Mouse (Mus musculus): ENCODE measurements at regions not wholly inside any gene's neighbourhood (a gene's known extent, or its start where the extent isn't known, plus 50 kb on each side); places are given as distances from the start of the nearest gene placed in this dataset.

GRCm38 (mm10) chr9:41791501-41792172, 332.5 kb downstream of the Sorl1 start:
- H3K4me2 ChIP-seq (replicated peaks), result no peak overlapping the region
- H3K36me3 ChIP-seq, result no peaks in the 10 kb centered on the region
- H3K27me3 ChIP-seq (replicated peaks), result no peaks in the 10 kb centered on the region
- H3K4me3 ChIP-seq (replicated peaks), result no peak overlapping the region
- H3K27ac ChIP-seq, result no peak overlapping the region
- H3K9ac ChIP-seq, result no peak overlapping the region
- no peaks in the 10 kb centered on the region for H3K4me1 ChIP-seq (replicated peaks)
- H3K9me3 ChIP-seq, result no peaks in the 10 kb centered on the region
- ATAC-seq, result no peak
- WGBS, result 86% methylated on average over 5 of the region's 5 CpGs

- ATAC-seq, result no peak
- Histone ChIP-seq H3K27ac (no peak overlapping the region), H3K4me3 (replicated peaks) (no peak overlapping the region), H3K36me3 (no peaks in the 10 kb centered on the region), H3K27me3 (replicated peaks) (no peaks in the 10 kb centered on the region), H3K9ac (no peak overlapping the region), H3K4me1 (replicated peaks) (no peaks in the 10 kb centered on the region), H3K4me2 (replicated peaks) (no peak overlapping the region), H3K9me3 (no peaks in the 10 kb centered on the region)
- WGBS, result 54% methylated on average over 3 of the region's 3 CpGs
These were observed 339.0 kb downstream of the Sorl1 start for GRCm38 (mm10) chr9:41785131-41785530.

DNA sequence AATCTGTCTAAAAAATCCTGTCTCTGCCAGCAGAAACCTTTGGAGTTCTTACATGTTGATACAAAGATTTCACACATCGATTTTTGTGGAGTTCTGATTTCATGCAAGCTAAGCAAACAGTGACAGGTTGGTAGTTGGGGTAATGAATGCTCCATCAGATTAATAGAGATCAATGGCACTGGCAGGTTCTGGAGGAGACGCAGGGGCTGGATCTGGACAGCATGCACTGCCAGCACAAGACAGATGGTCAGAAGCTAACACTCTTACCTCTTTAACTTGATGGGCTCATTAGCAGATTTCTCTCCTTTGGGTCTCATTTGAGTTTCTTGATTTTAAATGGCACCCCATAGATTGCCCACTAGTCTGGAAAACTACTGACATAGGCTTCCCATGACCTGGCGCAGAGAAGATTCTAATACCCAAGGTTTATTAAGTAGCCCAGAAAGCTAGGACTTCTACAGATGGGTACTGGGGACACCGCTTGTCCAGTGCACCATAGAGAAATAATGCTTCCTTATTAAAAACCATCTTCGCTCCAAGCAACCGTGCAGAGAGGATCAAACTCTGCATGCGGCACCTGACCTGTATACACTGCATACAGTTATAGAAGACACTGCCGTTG, 351.7 kb downstream of the Sorl1 start:
- Histone ChIP-seq H3K27ac (no peak overlapping the region), H3K36me3 (no peaks in the 10 kb centered on the region), H3K4me2 (replicated peaks) (no peak overlapping the region), H3K4me1 (replicated peaks) (no peaks in the 10 kb centered on the region), H3K9me3 (no peaks in the 10 kb centered on the region), H3K27me3 (replicated peaks) (no peaks in the 10 kb centered on the region), H3K4me3 (replicated peaks) (no peak overlapping the region), H3K9ac (no peak overlapping the region)
- no peak for ATAC-seq
- 90% methylated on average over 8 of the region's 8 CpGs for WGBS

DNA sequence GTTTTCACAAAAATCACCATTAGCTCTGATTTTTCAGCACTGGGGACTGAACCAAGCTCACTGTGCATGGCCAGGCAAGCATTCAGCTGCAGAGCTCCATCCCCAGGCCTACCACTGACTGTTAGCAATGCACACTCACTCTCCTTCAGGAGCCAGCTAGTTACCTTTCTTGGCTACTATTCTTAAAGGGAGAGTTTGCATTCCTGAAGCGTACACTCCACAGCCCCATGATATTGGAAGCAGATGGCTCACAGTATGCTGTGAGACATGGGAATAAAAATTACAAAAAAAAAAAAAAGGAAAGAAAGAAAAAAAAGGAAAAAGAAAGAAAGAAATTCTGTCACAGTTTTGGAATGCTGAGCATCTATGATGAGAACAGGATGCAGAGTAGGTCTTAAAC, 352.8 kb downstream of the Sorl1 start:
- Histone ChIP-seq H3K36me3 (no peaks in the 10 kb centered on the region), H3K4me2 (replicated peaks) (no peak overlapping the region), H3K9ac (no peak overlapping the region), H3K27ac (no peak overlapping the region), H3K4me3 (replicated peaks) (no peak overlapping the region), H3K9me3 (no peaks in the 10 kb centered on the region), H3K4me1 (replicated peaks) (no peaks in the 10 kb centered on the region), H3K27me3 (replicated peaks) (no peaks in the 10 kb centered on the region)
- ATAC-seq, result no peak
- 89% methylated on average over 1 of the region's 1 CpGs for WGBS

DNA sequence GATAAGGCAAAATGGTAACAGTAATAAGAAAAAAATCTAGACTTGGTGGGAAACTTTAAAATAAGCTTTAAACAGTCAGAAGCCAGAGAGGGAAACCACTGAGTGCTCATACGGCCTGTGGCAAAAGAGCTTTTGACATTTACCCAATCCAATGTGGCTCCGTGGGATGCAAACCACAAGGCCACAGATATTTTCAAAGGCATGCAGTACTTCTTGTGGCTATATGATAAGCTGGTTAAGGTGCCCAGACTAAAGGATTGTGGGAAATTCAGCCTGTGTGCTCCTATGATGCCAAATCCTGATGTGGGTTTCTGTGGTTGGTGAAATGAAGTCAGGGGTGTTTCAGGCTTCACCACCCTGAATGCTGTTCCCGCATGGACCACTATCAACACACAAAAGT, 355.8 kb downstream of the Sorl1 start:
- no peaks in the 10 kb centered on the region for H3K4me1 ChIP-seq (replicated peaks)
- H3K27me3 ChIP-seq (replicated peaks), result no peaks in the 10 kb centered on the region
- no peak overlapping the region for H3K27ac ChIP-seq
- no peak overlapping the region for H3K4me3 ChIP-seq (replicated peaks)
- H3K36me3 ChIP-seq, result no peaks in the 10 kb centered on the region
- no peak overlapping the region for H3K9ac ChIP-seq
- no peaks in the 10 kb centered on the region for H3K9me3 ChIP-seq
- no peak for ATAC-seq
- no peak overlapping the region for H3K4me2 ChIP-seq (replicated peaks)
- 86% methylated on average over 3 of the region's 3 CpGs for WGBS

DNA sequence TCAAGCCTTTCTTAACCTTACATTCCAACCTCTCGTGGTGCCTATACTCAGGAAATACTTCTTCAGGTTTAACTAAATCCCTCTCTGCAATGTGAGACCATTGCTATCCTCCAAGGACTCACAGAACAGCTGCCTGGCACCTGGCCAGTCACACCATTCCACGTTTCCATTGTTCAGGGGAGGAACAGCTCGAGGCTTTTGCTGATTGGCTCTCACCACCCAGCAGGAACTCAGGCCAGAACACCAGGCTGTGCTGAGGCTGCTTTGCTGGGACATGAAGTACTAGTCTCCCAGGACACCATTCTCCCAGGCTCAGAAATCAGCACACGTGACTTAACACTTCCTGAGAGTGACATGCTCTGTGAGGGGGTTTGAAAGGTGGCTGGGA, 357.6 kb downstream of the Sorl1 start:
- peak; percentile 83 for ATAC-seq
- H3K27ac ChIP-seq, result no peak overlapping the region
- WGBS, result 16% methylated on average over 4 of the region's 4 CpGs

GRCm38 (mm10) chr9:41765816-41766532, 358.1 kb downstream of the Sorl1 start:
- peak; percentile 43; the same call in 1 of the 2 replicates for ATAC-seq
- Histone ChIP-seq H3K9ac (no peak overlapping the region), H3K4me1 (replicated peaks) (no peaks in the 10 kb centered on the region), H3K4me2 (replicated peaks) (no peak overlapping the region), H3K9me3 (no peaks in the 10 kb centered on the region), H3K36me3 (no peaks in the 10 kb centered on the region), H3K27me3 (replicated peaks) (no peaks in the 10 kb centered on the region), H3K27ac (no peak overlapping the region), H3K4me3 (replicated peaks) (no peak overlapping the region)
- WGBS, result 74% methylated on average over 6 of the region's 6 CpGs

More for the DNA sequence above, 357.6 kb downstream of the Sorl1 start:
- no peak overlapping the region for H3K4me3 ChIP-seq (replicated peaks)
- H3K9ac ChIP-seq, result no peak overlapping the region
- H3K4me2 ChIP-seq (replicated peaks), result no peak overlapping the region
- no peaks in the 10 kb centered on the region for H3K4me1 ChIP-seq (replicated peaks)
- no peaks in the 10 kb centered on the region for H3K27me3 ChIP-seq (replicated peaks)
- H3K9me3 ChIP-seq, result no peaks in the 10 kb centered on the region
- H3K36me3 ChIP-seq, result no peaks in the 10 kb centered on the region

GRCm38 (mm10) chr9:41761050-41761576, 363.0 kb downstream of the Sorl1 start:
- no peak for ATAC-seq
- WGBS, result 43% methylated on average over 3 of the region's 3 CpGs
- no peak overlapping the region for H3K27ac ChIP-seq

DNA sequence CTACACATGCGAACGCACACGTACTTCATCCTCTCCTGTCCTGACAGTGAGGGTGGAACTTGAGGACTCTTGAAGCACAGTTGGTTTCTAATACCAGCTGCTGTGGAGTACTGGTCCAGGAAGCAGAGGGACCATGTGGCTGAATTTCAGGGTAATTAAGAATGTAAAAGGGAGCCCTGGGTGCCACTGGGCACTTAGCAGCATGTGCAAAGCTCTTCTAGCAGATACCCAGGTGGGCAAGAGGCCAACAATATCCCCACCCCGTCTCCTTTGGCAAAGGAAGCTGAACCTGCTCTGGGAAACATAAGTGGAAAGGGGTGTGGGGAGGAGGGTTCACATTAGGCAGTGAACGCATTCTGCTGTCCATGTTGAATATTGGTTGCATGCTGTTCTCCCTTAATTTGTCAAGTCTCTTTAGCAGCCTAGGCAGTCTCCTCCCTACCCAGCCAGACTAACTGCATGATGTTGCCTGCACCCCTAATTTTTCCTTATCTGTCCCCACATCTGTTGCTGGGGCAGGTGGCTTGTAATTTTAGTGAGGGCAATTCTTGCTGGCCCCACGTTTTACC, 369.6 kb downstream of the Sorl1 start:
- no peak for ATAC-seq

More at GRCm38 (mm10) chr9:41761050-41761576, 363.0 kb downstream of the Sorl1 start:
- H3K4me1 ChIP-seq (replicated peaks), result no peaks in the 10 kb centered on the region
- H3K4me2 ChIP-seq (replicated peaks), result no peak overlapping the region
- no peaks in the 10 kb centered on the region for H3K9me3 ChIP-seq
- H3K27me3 ChIP-seq (replicated peaks), result no peaks in the 10 kb centered on the region
- no peaks in the 10 kb centered on the region for H3K36me3 ChIP-seq
- H3K9ac ChIP-seq, result no peak overlapping the region
- H3K4me3 ChIP-seq (replicated peaks), result no peak overlapping the region

DNA sequence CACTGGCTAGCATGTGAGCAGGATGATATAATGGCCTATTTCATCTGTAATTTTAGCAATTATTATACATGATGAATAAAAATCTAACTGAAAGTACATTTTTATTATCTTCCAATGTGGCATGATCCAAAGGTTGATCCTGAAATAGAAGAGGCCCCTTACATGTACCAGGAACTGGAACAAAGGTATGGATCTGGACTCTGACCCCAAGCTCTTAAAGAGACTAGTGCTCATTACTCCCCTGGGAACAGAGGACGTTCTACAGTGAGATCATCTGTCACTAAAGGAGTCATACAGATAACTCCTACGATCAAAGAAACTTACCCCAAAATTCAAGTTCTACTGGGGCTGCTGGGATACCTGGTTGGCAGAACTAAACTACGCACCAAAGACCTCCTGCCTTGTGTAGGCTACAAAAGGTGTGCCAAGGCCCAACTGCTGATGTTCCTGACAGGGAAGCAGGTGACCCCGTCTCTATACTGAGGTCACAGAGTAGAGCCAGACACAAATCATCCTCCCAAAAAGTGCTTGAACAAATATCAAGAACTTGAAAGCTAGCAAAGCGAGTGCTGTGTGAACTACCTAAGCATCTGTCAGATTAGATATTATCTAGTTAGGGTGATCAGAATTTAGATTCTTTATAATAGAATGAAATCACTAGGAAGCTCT, 378.0 kb downstream of the Sorl1 start:
- Histone ChIP-seq H3K36me3 (no peaks in the 10 kb centered on the region), H3K4me2 (replicated peaks) (no peak overlapping the region), H3K27ac (no peak overlapping the region), H3K4me1 (replicated peaks) (no peaks in the 10 kb centered on the region), H3K4me3 (replicated peaks) (no peak overlapping the region), H3K9ac (no peak overlapping the region), H3K9me3 (no peaks in the 10 kb centered on the region), H3K27me3 (replicated peaks) (no peaks in the 10 kb centered on the region)
- 72% methylated on average over 5 of the region's 5 CpGs for WGBS
- peak; percentile 95 for ATAC-seq

More for the DNA sequence above, 369.6 kb downstream of the Sorl1 start:
- Histone ChIP-seq H3K4me3 (replicated peaks) (no peak overlapping the region), H3K27ac (no peak overlapping the region), H3K9me3 (no peaks in the 10 kb centered on the region), H3K36me3 (no peaks in the 10 kb centered on the region), H3K9ac (no peak overlapping the region), H3K4me1 (replicated peaks) (no peaks in the 10 kb centered on the region), H3K4me2 (replicated peaks) (no peak overlapping the region), H3K27me3 (replicated peaks) (no peaks in the 10 kb centered on the region)
- 80% methylated on average over 6 of the region's 6 CpGs for WGBS

DNA sequence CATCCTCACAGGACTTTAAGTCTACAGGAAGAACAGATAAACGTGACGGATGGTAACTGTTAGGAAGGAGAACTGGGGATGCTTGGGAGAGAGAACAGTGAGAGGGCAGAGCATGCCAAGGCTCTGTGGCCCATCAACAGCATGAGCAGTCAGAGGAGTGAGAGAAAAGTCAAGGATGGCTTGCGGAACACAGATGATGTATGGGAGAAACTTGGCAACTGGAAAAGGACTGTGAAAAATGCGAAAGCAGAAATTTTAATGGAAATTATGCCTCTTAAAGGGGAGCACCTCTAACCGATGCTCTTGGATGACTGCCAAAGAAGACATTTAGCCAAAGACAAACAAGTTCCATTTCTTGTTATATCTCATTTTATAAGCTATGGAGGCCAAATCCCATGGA, 382.6 kb downstream of the Sorl1 start:
- 35% methylated on average over 5 of the region's 5 CpGs for WGBS
- Histone ChIP-seq H3K9ac (no peak overlapping the region), H3K36me3 (no peaks in the 10 kb centered on the region), H3K4me3 (replicated peaks) (no peak overlapping the region), H3K27ac (no peak overlapping the region), H3K4me1 (replicated peaks) (0 out of 2 replicates have a peak, but pooled peaks cover 3% of the 10 kb centered on the region), H3K4me2 (replicated peaks) (no peak overlapping the region), H3K9me3 (no peaks in the 10 kb centered on the region), H3K27me3 (replicated peaks) (no peaks in the 10 kb centered on the region)
- no peak; the same call in 1 of the 2 replicates for ATAC-seq

GRCm38 (mm10) chr9:41740536-41740935, 383.6 kb downstream of the Sorl1 start:
- Histone ChIP-seq H3K4me1 (replicated peaks) (0 out of 2 replicates have a peak, but pooled peaks cover 4% of the 10 kb centered on the region), H3K27ac (no peak overlapping the region), H3K4me2 (replicated peaks) (no peak overlapping the region), H3K27me3 (replicated peaks) (no peaks in the 10 kb centered on the region), H3K9ac (no peak overlapping the region), H3K9me3 (no peaks in the 10 kb centered on the region), H3K4me3 (replicated peaks) (no peak overlapping the region), H3K36me3 (no peaks in the 10 kb centered on the region)
- no peak for ATAC-seq
- WGBS, result 93% methylated on average over 8 of the region's 8 CpGs
